Mouse (Mus musculus) macrophage (primary cell): ENCODE results near the gene Tmbim6. TPM values are rescaled to one million over a fixed set of nuclear protein-coding genes. Genes with fewer than 3 reads are reported as not detected.

Source experiments
- H3K27ac ChIP-seq: fragments of 350-480 bp; formaldehyde crosslinking; 2 replicates; pipeline ENCODE4 v1.9.0; 2021
- H3K36me3 ChIP-seq: fragments of 350-480 bp; formaldehyde crosslinking; 2 replicates; pipeline ENCODE4 v1.9.0; 2021; ENCODE audit errors: inconsistent target
- H3K4me3 ChIP-seq: fragments of 350-480 bp; formaldehyde crosslinking; 2 replicates; pipeline ENCODE4 v1.9.0; 2021; ENCODE audit errors: inconsistent target
- H3K79me2 ChIP-seq: fragments of 350-480 bp; formaldehyde crosslinking; 2 replicates; pipeline ENCODE4 v1.9.0; 2021; ENCODE audit errors: inconsistent target
- WGBS: methylation state at CpG from one replicate; pipeline ENCODE4 v1.1.7; 2026; ENCODE audit warnings: inconsistent platforms; ENCODE audit not compliant: missing documents; 5-methylcytosine and 5-hydroxymethylcytosine counted together
- polyA plus RNA-seq: library from polyadenylated mRNA; stranded (reverse); fragments of 250-400 nt; gene quantifications from 3 replicates; pipeline ENCODE4 v1.2.4, GENCODE M21; 2018; ENCODE audit warnings: inconsistent platforms
- total RNA-seq, 78 experiments: library from RNA; depleted of rRNA; stranded (reverse); fragments of 250-400 nt; gene quantifications; 1 replicate in 9 of 78; 2 replicates in 24 of 78; 3 replicates in 43 of 78; 4 replicates in 2 of 78; pipeline ENCODE4 v1.2.4; 2018; ENCODE audit warnings: inconsistent platforms in 56 of 78

Gene Tmbim6
- 100 to 1,000 TPM; 200 to 542 (median 362) TPM for total RNA-seq (2018; cell fraction: chromatin; rRNA removed)
- total RNA-seq (2018; cell fraction: cytosol; rRNA removed) = 100 to 1,000 TPM; 437 to 919 (median 656) TPM
- 1,000 to 10,000 TPM in 5 of 26 experiments, 100 to 1,000 TPM in 21; 516 to 1,185 (median 814) TPM for total RNA-seq (2018; cell fraction: nucleus; rRNA removed)
- polyA plus RNA-seq = 449 to 584 TPM (median 516 TPM) in 3 replicates

GRCm38 (mm10) chr15:99392486-99393385 is at the start of gene Tmbim6:
Gene Tmbim6 (plus strand): TSS chr15:99392882.
- under 1% methylated on average over 51 of the region's 51 CpGs for WGBS

GRCm38 (mm10) chr15:99343414-99344147 is 49.1 kb upstream of the Tmbim6 start:
- WGBS = 76% methylated on average over 5 of the region's 5 CpGs
- peaks cover 66% of the 10 kb centered on the region; the same call in 1 of the 2 replicates for H3K79me2 ChIP-seq
- H3K4me3 ChIP-seq = no peak overlapping the region
- H3K27ac ChIP-seq = no peak overlapping the region
- no peaks in the 10 kb centered on the region for H3K36me3 ChIP-seq

More at GRCm38 (mm10) chr15:99392486-99393385, at the start of gene Tmbim6:
- H3K4me3 ChIP-seq = peak within 1 kb of the TSS; percentile 97
- H3K79me2 ChIP-seq = peaks cover 49% of the 10 kb centered on the region
- H3K27ac ChIP-seq = peak within 1 kb of the TSS; percentile 91
- H3K36me3 ChIP-seq = no peaks in the 10 kb centered on the region

- no peak overlapping the region for H3K4me3 ChIP-seq
- 90% methylated on average over 8 of the region's 8 CpGs for WGBS
- no peak overlapping the region for H3K27ac ChIP-seq
- peaks cover 63% of the 10 kb centered on the region; the same call in 1 of the 2 replicates for H3K79me2 ChIP-seq
- H3K36me3 ChIP-seq = no peaks in the 10 kb centered on the region
Observed at GRCm38 (mm10) chr15:99344148-99344870, 48.4 kb upstream of the Tmbim6 start.

- Histone ChIP-seq H3K36me3 (no peaks in the 10 kb centered on the region), H3K4me3 (no peak overlapping the region), H3K79me2 (peaks cover 63% of the 10 kb centered on the region; the same call in 1 of the 2 replicates), H3K27ac (no peak overlapping the region)
- WGBS = 50% methylated on average over 3 of the region's 4 CpGs
Observed at GRCm38 (mm10) chr15:99344961-99345360, 47.7 kb upstream of the Tmbim6 start.

- peaks cover 91% of the 10 kb centered on the region for H3K79me2 ChIP-seq
- no peak overlapping the region for H3K27ac ChIP-seq
- no peak overlapping the region for H3K4me3 ChIP-seq
- 65% methylated on average over 6 of the region's 6 CpGs for WGBS
- H3K36me3 ChIP-seq = no peaks in the 10 kb centered on the region
Observed at GRCm38 (mm10) chr15:99351610-99352009, 41.1 kb upstream of the Tmbim6 start.

- Histone ChIP-seq H3K4me3 (no peak overlapping the region), H3K36me3 (no peaks in the 10 kb centered on the region), H3K79me2 (peaks cover 91% of the 10 kb centered on the region), H3K27ac (no peak overlapping the region)
- 92% methylated on average over 5 of the region's 5 CpGs for WGBS
Observed at GRCm38 (mm10) chr15:99352306-99352705, 40.4 kb upstream of the Tmbim6 start.

- 82% methylated on average over 6 of the region's 6 CpGs for WGBS
- no peaks in the 10 kb centered on the region for H3K36me3 ChIP-seq
Observed at GRCm38 (mm10) chr15:99355660-99356059, 37.0 kb upstream of the Tmbim6 start.

GRCm38 (mm10) chr15:99356462-99356861 is 36.2 kb upstream of the Tmbim6 start:
- no peaks in the 10 kb centered on the region for H3K36me3 ChIP-seq
- peaks cover 94% of the 10 kb centered on the region for H3K79me2 ChIP-seq
- H3K27ac ChIP-seq = no peak overlapping the region
- WGBS = 86% methylated on average over 6 of the region's 6 CpGs
- H3K4me3 ChIP-seq = no peak overlapping the region

More at GRCm38 (mm10) chr15:99355660-99356059, 37.0 kb upstream of the Tmbim6 start:
- peaks cover 94% of the 10 kb centered on the region for H3K79me2 ChIP-seq
- H3K4me3 ChIP-seq = no peak overlapping the region
- no peak overlapping the region for H3K27ac ChIP-seq

GRCm38 (mm10) chr15:99358952-99359351 is 33.7 kb upstream of the Tmbim6 start:
- H3K79me2 ChIP-seq = peaks cover 100% of the 10 kb centered on the region
- WGBS = 93% methylated on average over 9 of the region's 9 CpGs
- H3K36me3 ChIP-seq = no peaks in the 10 kb centered on the region
- H3K4me3 ChIP-seq = no peak overlapping the region
- H3K27ac ChIP-seq = no peak overlapping the region

GRCm38 (mm10) chr15:99364022-99364530 is 28.6 kb upstream of the Tmbim6 start:
- 97% methylated on average over 7 of the region's 7 CpGs for WGBS
- no peaks in the 10 kb centered on the region for H3K36me3 ChIP-seq
- H3K27ac ChIP-seq = no peak overlapping the region
- peaks cover 96% of the 10 kb centered on the region for H3K79me2 ChIP-seq
- no peak overlapping the region for H3K4me3 ChIP-seq

- no peak overlapping the region for H3K4me3 ChIP-seq
- no peak overlapping the region for H3K27ac ChIP-seq
- peaks cover 95% of the 10 kb centered on the region for H3K79me2 ChIP-seq
- no peaks in the 10 kb centered on the region for H3K36me3 ChIP-seq
- 19% methylated on average over 8 of the region's 8 CpGs for WGBS
Observed at GRCm38 (mm10) chr15:99364921-99365320, 27.8 kb upstream of the Tmbim6 start.

- H3K79me2 ChIP-seq = peaks cover 57% of the 10 kb centered on the region
- H3K4me3 ChIP-seq = no peak overlapping the region
- no peak overlapping the region for H3K27ac ChIP-seq
- no peaks in the 10 kb centered on the region for H3K36me3 ChIP-seq
- 77% methylated on average over 4 of the region's 4 CpGs for WGBS
Observed at GRCm38 (mm10) chr15:99368583-99369266, 24.0 kb upstream of the Tmbim6 start.

GRCm38 (mm10) chr15:99369391-99370171 is 23.1 kb upstream of the Tmbim6 start:
- peak overlapping the region; percentile 47 for H3K4me3 ChIP-seq
- peaks cover 48% of the 10 kb centered on the region for H3K79me2 ChIP-seq
- no peak overlapping the region for H3K27ac ChIP-seq
- 2% methylated on average over 39 of the region's 39 CpGs for WGBS
- no peaks in the 10 kb centered on the region for H3K36me3 ChIP-seq
